Mouse (Mus musculus): ENCODE data around the gene Paqr5. TPM values are rescaled to one million over a fixed set of nuclear protein-coding genes. Genes with fewer than 3 reads are reported as not detected.

Paqr5 gene
- polyA plus RNA-seq, 2 experiments, result 5.2 to 12.4 TPM

- Histone ChIP-seq H3K4me2 (replicated peaks; ENCODE audit: low read depth, low read length, severe bottlenecking) (no peak overlapping the region), H3K27ac (replicated peaks; ENCODE audit: low read depth, low read length) (no peak overlapping the region), H3K9me3 (ENCODE audit: control insufficient read depth, low read length) (no peaks in the 10 kb centered on the region), H3K9ac (ENCODE audit: low read depth, low read length, severe bottlenecking) (no peak overlapping the region), H3K27me3 (ENCODE audit: control insufficient read depth, insufficient read depth, low read length) (no peaks in the 10 kb centered on the region), H3K4me3 (replicated peaks; ENCODE audit: low read length) (no peak overlapping the region), H3K4me1 (ENCODE audit: control insufficient read depth, insufficient read depth, low read length) (no peaks in the 10 kb centered on the region), H3K36me3 (ENCODE audit: control insufficient read depth, insufficient read depth, low read length) (no peaks in the 10 kb centered on the region)
- WGBS, result 86% methylated on average over 1 of the region's 1 CpGs
- DNase-seq (ENCODE audit: low spot score), result no peak
- no peak for ATAC-seq (ENCODE audit: low FRiP score, low read depth)
- TF ChIP-seq POLR2A (IDR thresholded peaks at IDR 0.05; ENCODE audit: borderline replicate concordance, extremely low read depth, insufficient read depth, insufficient read length), result no peak
These were observed 9.2 kb upstream of the Paqr5 start for GRCm38 (mm10) chr9:62035806-62036205.

- DNase-seq (ENCODE audit: low spot score) (no peak), ATAC-seq (ENCODE audit: low FRiP score, low read depth) (no peak)
- no peak overlapping the region for H3K9ac ChIP-seq (ENCODE audit: low read depth, low read length, severe bottlenecking)
- H3K4me2 ChIP-seq (replicated peaks; ENCODE audit: low read depth, low read length, severe bottlenecking), result no peak overlapping the region
- no peak overlapping the region for H3K27ac ChIP-seq (replicated peaks; ENCODE audit: low read depth, low read length)
- H3K9me3 ChIP-seq (ENCODE audit: control insufficient read depth, low read length), result no peaks in the 10 kb centered on the region
- TF ChIP-seq POLR2A (IDR thresholded peaks at IDR 0.05; ENCODE audit: borderline replicate concordance, extremely low read depth, insufficient read depth, insufficient read length), result no peak
- H3K27me3 ChIP-seq (ENCODE audit: control insufficient read depth, insufficient read depth, low read length), result no peaks in the 10 kb centered on the region
- no peak overlapping the region for H3K4me3 ChIP-seq (replicated peaks; ENCODE audit: low read length)
- H3K36me3 ChIP-seq (ENCODE audit: control insufficient read depth, insufficient read depth, low read length), result no peaks in the 10 kb centered on the region
- no peaks in the 10 kb centered on the region for H3K4me1 ChIP-seq (ENCODE audit: control insufficient read depth, insufficient read depth, low read length)
- WGBS, result 86% methylated on average over 3 of the region's 3 CpGs
These were observed 5.5 kb upstream of the Paqr5 start for GRCm38 (mm10) chr9:62032206-62032605.

- Histone ChIP-seq H3K4me1 (ENCODE audit: control insufficient read depth, insufficient read depth, low read length) (0 out of 2 replicates have a peak, but pooled peaks cover 3% of the 10 kb centered on the region), H3K27me3 (ENCODE audit: control insufficient read depth, insufficient read depth, low read length) (peaks cover 3% of the 10 kb centered on the region; the same call in 1 of the 2 replicates), H3K4me2 (replicated peaks; ENCODE audit: low read depth, low read length, severe bottlenecking) (no peak overlapping the region), H3K4me3 (replicated peaks; ENCODE audit: low read length) (no peak overlapping the region), H3K27ac (replicated peaks; ENCODE audit: low read depth, low read length) (no peak overlapping the region), H3K9me3 (ENCODE audit: control insufficient read depth, low read length) (no peaks in the 10 kb centered on the region), H3K9ac (ENCODE audit: low read depth, low read length, severe bottlenecking) (no peak overlapping the region), H3K36me3 (ENCODE audit: control insufficient read depth, insufficient read depth, low read length) (no peaks in the 10 kb centered on the region)
- WGBS, result 44% methylated on average over 3 of the region's 3 CpGs
- no peak for TF ChIP-seq POLR2A (IDR thresholded peaks at IDR 0.05; ENCODE audit: borderline replicate concordance, extremely low read depth, insufficient read depth, insufficient read length)
- ATAC-seq (ENCODE audit: low FRiP score, low read depth) (no peak), DNase-seq (ENCODE audit: low spot score) (no peak)
These were observed 1.4 kb upstream of the Paqr5 start for GRCm38 (mm10) chr9:62028072-62028471.

- H3K27ac ChIP-seq (replicated peaks; ENCODE audit: low read depth, low read length), result no peak overlapping the region
- DNase-seq (ENCODE audit: low spot score) (no peak), ATAC-seq (ENCODE audit: low FRiP score, low read depth) (no peak)
- H3K9me3 ChIP-seq (ENCODE audit: control insufficient read depth, low read length), result no peaks in the 10 kb centered on the region
- H3K36me3 ChIP-seq (ENCODE audit: control insufficient read depth, insufficient read depth, low read length), result no peaks in the 10 kb centered on the region
- no peak for TF ChIP-seq POLR2A (IDR thresholded peaks at IDR 0.05; ENCODE audit: borderline replicate concordance, extremely low read depth, insufficient read depth, insufficient read length)
- H3K27me3 ChIP-seq (ENCODE audit: control insufficient read depth, insufficient read depth, low read length), result peaks cover 3% of the 10 kb centered on the region; the same call in 1 of the 2 replicates
- H3K4me2 ChIP-seq (replicated peaks; ENCODE audit: low read depth, low read length, severe bottlenecking), result no peak overlapping the region
- H3K4me3 ChIP-seq (replicated peaks; ENCODE audit: low read length), result no peak overlapping the region
- 0 out of 2 replicates have a peak, but pooled peaks cover 3% of the 10 kb centered on the region for H3K4me1 ChIP-seq (ENCODE audit: control insufficient read depth, insufficient read depth, low read length)
- no peak overlapping the region for H3K9ac ChIP-seq (ENCODE audit: low read depth, low read length, severe bottlenecking)
- 39% methylated on average over 5 of the region's 5 CpGs for WGBS
These were observed 1.6 kb downstream of the Paqr5 start for GRCm38 (mm10) chr9:62025056-62025455.

GRCm38 (mm10) chr9:62023879-62024278 is 2.8 kb downstream of the Paqr5 start:
- Histone ChIP-seq H3K27ac (replicated peaks; ENCODE audit: low read depth, low read length) (no peak overlapping the region), H3K9ac (ENCODE audit: low read depth, low read length, severe bottlenecking) (no peak overlapping the region), H3K4me2 (replicated peaks; ENCODE audit: low read depth, low read length, severe bottlenecking) (no peak overlapping the region), H3K4me3 (replicated peaks; ENCODE audit: low read length) (no peak overlapping the region), H3K9me3 (ENCODE audit: control insufficient read depth, low read length) (no peaks in the 10 kb centered on the region), H3K4me1 (ENCODE audit: control insufficient read depth, insufficient read depth, low read length) (0 out of 2 replicates have a peak, but pooled peaks cover 3% of the 10 kb centered on the region), H3K36me3 (ENCODE audit: control insufficient read depth, insufficient read depth, low read length) (no peaks in the 10 kb centered on the region), H3K27me3 (ENCODE audit: control insufficient read depth, insufficient read depth, low read length) (peaks cover 3% of the 10 kb centered on the region; the same call in 1 of the 2 replicates)
- TF ChIP-seq POLR2A (IDR thresholded peaks at IDR 0.05; ENCODE audit: borderline replicate concordance, extremely low read depth, insufficient read depth, insufficient read length), result no peak
- DNase-seq (ENCODE audit: low spot score) (no peak), ATAC-seq (ENCODE audit: low FRiP score, low read depth) (no peak)
- WGBS, result 41% methylated on average over 4 of the region's 4 CpGs

Data from limb, embryonic 14.5 days (tissue).